Comparison of ENCODE assay signal across 24 mouse cellular contexts in the genomic region with DNA sequence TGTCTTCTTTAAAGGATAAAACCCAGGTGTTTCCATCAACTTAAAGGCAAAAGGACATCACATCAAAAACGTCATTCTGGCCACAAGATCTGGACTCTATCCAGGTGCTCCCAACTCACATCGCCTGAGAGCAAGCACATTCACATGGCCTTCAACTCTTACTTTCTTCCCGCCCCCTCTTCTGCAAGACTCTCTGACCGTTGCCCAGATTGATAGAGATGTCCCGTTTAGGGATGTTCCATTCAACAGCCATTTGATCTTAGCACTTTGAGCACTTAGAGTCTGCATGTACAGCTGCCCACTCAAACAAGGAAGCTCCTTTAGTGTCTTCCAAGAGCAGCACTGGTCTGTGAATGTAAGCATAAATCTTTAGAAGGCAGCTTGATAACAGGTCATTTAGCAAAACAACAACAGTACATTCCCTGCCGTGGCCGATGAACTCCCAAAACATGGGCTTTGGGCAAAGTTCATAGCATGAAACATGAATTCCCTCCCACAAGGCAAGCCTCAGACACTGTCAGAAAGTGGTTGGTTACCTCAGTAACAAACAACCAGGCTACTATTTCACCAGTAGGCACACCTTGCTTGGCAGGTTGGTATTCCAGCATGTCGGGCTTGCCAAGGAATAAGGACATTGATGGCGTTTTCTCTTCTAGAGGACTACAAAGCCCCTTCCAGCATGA. TPM values are rescaled to one million over a fixed set of nuclear protein-coding genes. Genes with fewer than 3 reads are reported as not detected.
DNase-seq lines count a peak whose midpoint lies in the region; ATAC-seq and TF ChIP-seq lines count a peak whose summit lies in the region.
"Had no signal": no experiment of that assay in that cellular context is flagged by ENCODE, and none has a peak within 500 bp of the region (broad histone marks: within the 10 kb centered on the region; RNA-seq: fewer than 3 reads in every experiment).

No protein-coding gene starts in this region.

- no peaks in the 10 kb centered on the region for H3K36me3 ChIP-seq in liver, postnatal 0 days (replicated peaks; ENCODE audit: insufficient read depth, low read length)
- no peaks in the 10 kb centered on the region for H3K36me3 ChIP-seq in liver, embryonic 12.5 days
- H3K36me3 ChIP-seq: embryonic facial prominence, embryonic 10.5 days; embryonic facial prominence, embryonic 12.5 days; forebrain, embryonic 15.5 days; G1E had no signal

- H3K4me1 ChIP-seq in liver, postnatal 0 days (ENCODE audit: insufficient read depth), result peaks cover 3% of the 10 kb centered on the region; the same call in 1 of the 2 replicates
- no peaks in the 10 kb centered on the region for H3K4me1 ChIP-seq in liver, embryonic 12.5 days
- H3K4me1 ChIP-seq: embryonic facial prominence, embryonic 10.5 days; embryonic facial prominence, embryonic 12.5 days; forebrain, embryonic 13.5 days; forebrain, embryonic 15.5 days had no signal

- H3K27me3 ChIP-seq in liver, postnatal 0 days (ENCODE audit: insufficient read depth, low read length), result no peaks in the 10 kb centered on the region
- no peaks in the 10 kb centered on the region for H3K27me3 ChIP-seq in liver, embryonic 12.5 days (replicated peaks)
- H3K27me3 ChIP-seq: embryonic facial prominence, embryonic 12.5 days; forebrain, embryonic 13.5 days; forebrain, embryonic 15.5 days had no signal

- TF ChIP-seq EP300 in liver, postnatal 0 days (IDR thresholded peaks at IDR 0.05; ENCODE audit: low read depth), result peak; percentile 48

- no peak overlapping the region for H3K9ac ChIP-seq in liver, postnatal 0 days (replicated peaks)
- no peak overlapping the region for H3K9ac ChIP-seq in liver, embryonic 12.5 days
- H3K9ac ChIP-seq: embryonic facial prominence, embryonic 12.5 days; forebrain, embryonic 13.5 days; forebrain, embryonic 15.5 days had no signal

- TF ChIP-seq CTCF in liver, postnatal 0 days (IDR thresholded peaks at IDR 0.05; ENCODE audit: low read depth), result no peak

- 68% methylated on average over 9 of the region's 9 CpGs for WGBS in liver, postnatal 0 days (ENCODE audit: insufficient replicate concordance)
- 68% methylated on average over 9 of the region's 9 CpGs for WGBS in liver, embryonic 12.5 days (ENCODE audit: insufficient replicate concordance)

- peaks cover 4% of the 10 kb centered on the region; the same call in 1 of the 2 replicates for H3K9me3 ChIP-seq in liver, postnatal 0 days (ENCODE audit: low read length)
- H3K9me3 ChIP-seq in liver, embryonic 12.5 days (replicated peaks), result no peaks in the 10 kb centered on the region
- H3K9me3 ChIP-seq: embryonic facial prominence, embryonic 10.5 days; embryonic facial prominence, embryonic 12.5 days; forebrain, embryonic 13.5 days; forebrain, embryonic 15.5 days; G1E had no signal

- ATAC-seq in liver, postnatal 0 days, result peak; percentile 95
- no peak for ATAC-seq in liver, embryonic 12.5 days
- ATAC-seq: activated CD4-positive, CD25-positive, alpha-beta regulatory T cell, adult 4 months; CD4-positive, CD25-positive, alpha-beta regulatory T cell, adult 4 months; forebrain, embryonic 13.5 days; forebrain, embryonic 15.5 days; Patski had no signal

- DNase-seq in heart, adult 11 months, result peak; percentile 62
- no peak for DNase-seq in heart, adult 8-10 months (ENCODE audit: low spot score)
- peak; percentile 14 for DNase-seq in kidney, adult 9 months
- no peak for DNase-seq in kidney, adult 8-10 months
- peak; percentile 24 for DNase-seq in liver, postnatal 0 days
- DNase-seq: adrenal gland, adult 8-10 months; adrenal gland, postnatal 14 days; adrenal gland, postnatal 36 days; B cell, adult 2 months; cerebellum, adult 11-12 months; cerebellum, adult 2 months; cerebellum, adult 9-10 months; cerebellum, postnatal 10 days; cerebellum, postnatal 25 days had no signal

- H3K27ac ChIP-seq in liver, postnatal 0 days (ENCODE audit: low read depth), result peak overlapping the region; percentile 67
- H3K27ac ChIP-seq in liver, embryonic 12.5 days, result no peak overlapping the region
- H3K27ac ChIP-seq: embryonic facial prominence, embryonic 10.5 days; embryonic facial prominence, embryonic 12.5 days; forebrain, embryonic 13.5 days; forebrain, embryonic 15.5 days had no signal

- 0 out of 2 replicates have a peak overlapping the region, but pooled peaks have one; percentile 0 for H3K4me2 ChIP-seq in liver, postnatal 0 days (ENCODE audit: low read depth, low read length)
- no peak overlapping the region for H3K4me2 ChIP-seq in liver, embryonic 12.5 days
- H3K4me2 ChIP-seq: embryonic facial prominence, embryonic 12.5 days; forebrain, embryonic 13.5 days; forebrain, embryonic 15.5 days had no signal

- H3K4me3 ChIP-seq in liver, postnatal 0 days (ENCODE audit: low read depth, low read length), result 0 out of 2 replicates have a peak overlapping the region, but pooled peaks have one; percentile 13
- no peak overlapping the region for H3K4me3 ChIP-seq in liver, embryonic 12.5 days
- H3K4me3 ChIP-seq: embryonic facial prominence, embryonic 10.5 days; embryonic facial prominence, embryonic 12.5 days; forebrain, embryonic 13.5 days; forebrain, embryonic 15.5 days had no signal

RNA-seq across cellular contexts. Expression of gene St6gal1, which starts 32.8 kb away (rescaled TPM):
- total RNA-seq in heart, adult 8-10 months (2022), result 1 to 10 TPM; 7.6 to 9.9 (median 8.8) TPM
- polyA plus RNA-seq in liver, postnatal 0 days (2015; fragmentation: Nextera tagmentation; extraction: Ambion mirVana), result 17.1 and 17.3 TPM in 2 replicates
- 7.5 and 7.9 TPM in 2 replicates for polyA plus RNA-seq in liver, embryonic 12.5 days (2016; fragmentation: Nextera tagmentation; extraction: Ambion mirVana)

RNA-seq across cellular contexts. Expression of gene Adipoq, which starts 45.4 kb away (rescaled TPM):
- 1 to 10 TPM; 2.5 to 6.3 (median 3.5) TPM for total RNA-seq in heart, adult 8-10 months (2022)
- not detected in 2 replicates for polyA plus RNA-seq in liver, postnatal 0 days (2015; fragmentation: Nextera tagmentation; extraction: Ambion mirVana)
- not detected in 2 replicates for polyA plus RNA-seq in liver, embryonic 12.5 days (2016; fragmentation: Nextera tagmentation; extraction: Ambion mirVana)
- polyA plus RNA-seq: activated CD4-positive, CD25-positive, alpha-beta regulatory T cell, adult 4 months; CD4-positive, CD25-positive, alpha-beta regulatory T cell, adult 4 months; embryonic facial prominence, embryonic 10.5 days; embryonic facial prominence, embryonic 12.5 days; forebrain, embryonic 11.5 days; forebrain, embryonic 13.5 days; forebrain, embryonic 15.5 days; G1E; Patski had no signal

Comparison
In these comparisons a context has a peak if more than half of its experiments do, and no peak if none do; other contexts are left out.
1. DNase-seq: peak in heart, adult 11 months (single experiment), kidney, adult 9 months (single experiment) and liver, postnatal 0 days (single experiment); none in heart, adult 8-10 months (single experiment) and kidney, adult 8-10 months (0 of 2).